Mouse (Mus musculus): Measurements from ENCODE around the gene Ubald1.

- TF ChIP-seq CTCF (conservative IDR thresholded peaks at IDR 0.05; ENCODE audit: insufficient read depth, insufficient read length, low read depth, low read length) (no peak), POLR2A (IDR thresholded peaks at IDR 0.05; ENCODE audit: low read depth, low read length) (no peak)
Measured at GRCm38 (mm10) chr16:4920556-4920955, 40.4 kb upstream of the Ubald1 start.

Data from kidney, adult 2 months (tissue).